Mouse (Mus musculus): Measurements from ENCODE around the gene Pdk2. TPM values are rescaled to one million over a fixed set of nuclear protein-coding genes. Genes with fewer than 3 reads are reported as not detected.

The Pdk2 gene
- total RNA-seq, 1 experiment: 1.7 TPM

GRCm38 (mm10) chr11:95000128-95000527 is 41.0 kb downstream of the Pdk2 start:
- Histone ChIP-seq H3K9me3 (ENCODE audit: control insufficient read depth, insufficient read depth, low read depth, low read length) (no peaks in the 10 kb centered on the region), H3K4me1 (ENCODE audit: control insufficient read depth in 2 of 2, insufficient read depth in 2 of 2, low read length in 2 of 2, poor library complexity in 1 of 2) (peaks cover 0 to 9% of the 10 kb centered on the region in 2 experiments; a peak in 1 of 4 replicates), H3K4me3 (ENCODE audit: insufficient read depth in 1 of 2, low read depth in 1 of 2, low read length in 2 of 2, poor library complexity in 1 of 2, severe bottlenecking in 1 of 2) (no peak overlapping the region), H3K36me3 (ENCODE audit: control insufficient read depth, insufficient read depth, low read length, poor library complexity, severe bottlenecking) (peaks cover 33% of the 10 kb centered on the region), H3K9ac (ENCODE audit: insufficient read depth, low read depth, low read length, poor library complexity, severe bottlenecking) (no peak overlapping the region), H3K27ac (ENCODE audit: insufficient read depth, low read depth, low read length, poor library complexity, severe bottlenecking) (no peak overlapping the region)
- in situ Hi-C loops (cut with MboI; ENCODE audit: low sequenced_read_pairs in 2 of 2, unreplicated experiment in 2 of 2): no loop called here
- no peak for TF ChIP-seq ZNF384 (IDR thresholded peaks at IDR 0.05; ENCODE audit: low read depth, low read length)
- no peak for TF ChIP-seq ZC3H11A (IDR thresholded peaks at IDR 0.05; ENCODE audit: borderline replicate concordance, low read depth, low read length)
- no peak for TF ChIP-seq CHD2 (IDR thresholded peaks at IDR 0.05; ENCODE audit: low read depth, low read length)
- no peak for TF ChIP-seq MAFK (IDR thresholded peaks at IDR 0.05; ENCODE audit: insufficient read depth, low read depth, low read length)
- no peak for TF ChIP-seq HCFC1 (IDR thresholded peaks at IDR 0.05; ENCODE audit: borderline replicate concordance, insufficient read depth, low read length)
- no peak for DNase-seq (ENCODE audit: low read depth, low spot score)

- in situ Hi-C loops (cut with MboI; ENCODE audit: low sequenced_read_pairs in 2 of 2, unreplicated experiment in 2 of 2): no loop called here
- Histone ChIP-seq H3K4me3 (ENCODE audit: insufficient read depth in 1 of 2, low read depth in 1 of 2, low read length in 2 of 2, poor library complexity in 1 of 2, severe bottlenecking in 1 of 2) (no peak overlapping the region), H3K36me3 (ENCODE audit: control insufficient read depth, insufficient read depth, low read length, poor library complexity, severe bottlenecking) (peaks cover 26% of the 10 kb centered on the region), H3K27ac (ENCODE audit: insufficient read depth, low read depth, low read length, poor library complexity, severe bottlenecking) (no peak overlapping the region), H3K9me3 (ENCODE audit: control insufficient read depth, insufficient read depth, low read depth, low read length) (no peaks in the 10 kb centered on the region), H3K9ac (ENCODE audit: insufficient read depth, low read depth, low read length, poor library complexity, severe bottlenecking) (no peak overlapping the region), H3K4me1 (ENCODE audit: control insufficient read depth in 2 of 2, insufficient read depth in 2 of 2, low read length in 2 of 2, poor library complexity in 1 of 2) (peaks cover 0 to 17% of the 10 kb centered on the region in 2 experiments; a peak in 2 of 4 replicates)
- no peak for DNase-seq (ENCODE audit: low read depth, low spot score)
- TF ChIP-seq MAFK (IDR thresholded peaks at IDR 0.05; ENCODE audit: insufficient read depth, low read depth, low read length) (no peak), HCFC1 (IDR thresholded peaks at IDR 0.05; ENCODE audit: borderline replicate concordance, insufficient read depth, low read length) (no peak), CHD2 (IDR thresholded peaks at IDR 0.05; ENCODE audit: low read depth, low read length) (no peak), ZNF384 (IDR thresholded peaks at IDR 0.05; ENCODE audit: low read depth, low read length) (no peak), ZC3H11A (IDR thresholded peaks at IDR 0.05; ENCODE audit: borderline replicate concordance, low read depth, low read length) (no peak)
Observed at GRCm38 (mm10) chr11:94998041-94998531, 43.1 kb downstream of the Pdk2 start.

DNA sequence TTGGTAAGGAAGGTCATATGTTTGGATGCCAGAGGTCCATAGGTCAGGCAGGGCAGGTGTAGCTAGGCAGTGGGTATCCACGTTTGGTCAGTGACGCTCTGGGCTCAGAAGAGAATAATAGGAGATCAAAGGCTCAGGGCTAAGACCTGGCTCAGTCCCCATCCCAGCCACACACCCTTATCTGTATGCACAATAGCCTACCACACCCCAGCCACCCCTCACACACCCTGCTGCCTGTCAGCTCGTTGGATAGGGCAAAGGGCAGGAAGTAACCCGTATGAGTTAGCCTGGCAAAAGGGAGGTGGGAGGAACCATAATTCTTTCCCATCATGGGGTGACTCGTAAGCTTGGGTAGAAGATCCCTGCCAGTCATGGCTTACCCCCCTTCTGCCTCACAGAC is 43.6 kb downstream of the Pdk2 start:
- Histone ChIP-seq H3K9me3 (ENCODE audit: control insufficient read depth, insufficient read depth, low read depth, low read length) (no peaks in the 10 kb centered on the region), H3K27ac (ENCODE audit: insufficient read depth, low read depth, low read length, poor library complexity, severe bottlenecking) (no peak overlapping the region), H3K4me1 (ENCODE audit: control insufficient read depth in 2 of 2, insufficient read depth in 2 of 2, low read length in 2 of 2, poor library complexity in 1 of 2) (peaks cover 0 to 17% of the 10 kb centered on the region in 2 experiments; a peak in 2 of 4 replicates), H3K9ac (ENCODE audit: insufficient read depth, low read depth, low read length, poor library complexity, severe bottlenecking) (no peak overlapping the region), H3K36me3 (ENCODE audit: control insufficient read depth, insufficient read depth, low read length, poor library complexity, severe bottlenecking) (peaks cover 25% of the 10 kb centered on the region), H3K4me3 (ENCODE audit: insufficient read depth in 1 of 2, low read depth in 1 of 2, low read length in 2 of 2, poor library complexity in 1 of 2, severe bottlenecking in 1 of 2) (no peak overlapping the region)
- in situ Hi-C loops (cut with MboI; ENCODE audit: low sequenced_read_pairs in 2 of 2, unreplicated experiment in 2 of 2): no loop called here
- DNase-seq (ENCODE audit: low read depth, low spot score): no peak
- TF ChIP-seq CHD2 (IDR thresholded peaks at IDR 0.05; ENCODE audit: low read depth, low read length) (no peak), MAFK (IDR thresholded peaks at IDR 0.05; ENCODE audit: insufficient read depth, low read depth, low read length) (no peak), ZNF384 (IDR thresholded peaks at IDR 0.05; ENCODE audit: low read depth, low read length) (no peak), HCFC1 (IDR thresholded peaks at IDR 0.05; ENCODE audit: borderline replicate concordance, insufficient read depth, low read length) (no peak), ZC3H11A (IDR thresholded peaks at IDR 0.05; ENCODE audit: borderline replicate concordance, low read depth, low read length) (no peak)

DNA sequence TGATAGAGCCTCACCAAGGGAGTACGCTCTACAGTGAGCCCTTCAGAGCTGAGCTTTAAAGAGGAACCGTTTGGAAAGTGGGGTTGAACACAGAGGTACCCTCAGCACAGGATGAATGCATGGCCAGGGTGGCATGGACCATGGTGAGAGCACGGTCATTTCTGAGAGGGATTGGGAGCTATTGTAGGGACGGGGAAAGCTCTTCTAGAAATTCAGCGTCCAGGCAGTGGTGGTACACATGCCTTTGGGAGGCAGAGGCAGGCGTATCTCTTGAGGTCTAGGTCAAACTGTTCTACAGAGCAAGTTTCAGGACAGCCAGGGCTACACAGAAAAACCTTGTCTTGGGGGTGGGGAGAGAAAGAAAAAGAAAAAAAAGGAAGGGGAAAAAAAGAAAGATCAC is 44.2 kb downstream of the Pdk2 start:
- TF ChIP-seq HCFC1 (IDR thresholded peaks at IDR 0.05; ENCODE audit: borderline replicate concordance, insufficient read depth, low read length) (no peak), MAFK (IDR thresholded peaks at IDR 0.05; ENCODE audit: insufficient read depth, low read depth, low read length) (no peak), CHD2 (IDR thresholded peaks at IDR 0.05; ENCODE audit: low read depth, low read length) (no peak), ZC3H11A (IDR thresholded peaks at IDR 0.05; ENCODE audit: borderline replicate concordance, low read depth, low read length) (no peak), ZNF384 (IDR thresholded peaks at IDR 0.05; ENCODE audit: low read depth, low read length) (no peak)
- DNase-seq (ENCODE audit: low read depth, low spot score): no peak
- in situ Hi-C loops (cut with MboI; ENCODE audit: low sequenced_read_pairs in 2 of 2, unreplicated experiment in 2 of 2): no loop called here
- Histone ChIP-seq H3K9me3 (ENCODE audit: control insufficient read depth, insufficient read depth, low read depth, low read length) (no peaks in the 10 kb centered on the region), H3K27ac (ENCODE audit: insufficient read depth, low read depth, low read length, poor library complexity, severe bottlenecking) (no peak overlapping the region), H3K9ac (ENCODE audit: insufficient read depth, low read depth, low read length, poor library complexity, severe bottlenecking) (no peak overlapping the region), H3K36me3 (ENCODE audit: control insufficient read depth, insufficient read depth, low read length, poor library complexity, severe bottlenecking) (peaks cover 21% of the 10 kb centered on the region), H3K4me3 (ENCODE audit: insufficient read depth in 1 of 2, low read depth in 1 of 2, low read length in 2 of 2, poor library complexity in 1 of 2, severe bottlenecking in 1 of 2) (no peak overlapping the region), H3K4me1 (ENCODE audit: control insufficient read depth in 2 of 2, insufficient read depth in 2 of 2, low read length in 2 of 2, poor library complexity in 1 of 2) (peaks cover 0 to 23% of the 10 kb centered on the region in 2 experiments; a peak in 2 of 4 replicates)
